Mouse (Mus musculus): Measurements from ENCODE around the gene Fam170b. TPM values are rescaled to one million over a fixed set of nuclear protein-coding genes. Genes with fewer than 3 reads are reported as not detected.
A peak's percentile ranks its signal among the peaks of the same experiment; 100 is the strongest.

Fam170b gene
- polyA plus RNA-seq, 1 experiment from 2014 or later: not detected

- ATAC-seq (ENCODE audit: low FRiP score) (no peak), DNase-seq (ENCODE audit: low spot score) (no peak)
- H3K9ac ChIP-seq (ENCODE audit: low read depth, low read length): no peak overlapping the region
- H3K36me3 ChIP-seq (ENCODE audit: control insufficient read depth, insufficient read depth, low read length): no peaks in the 10 kb centered on the region
- no peaks in the 10 kb centered on the region for H3K9me3 ChIP-seq (ENCODE audit: control insufficient read depth, low read length)
- H3K27ac ChIP-seq (ENCODE audit: low read depth, low read length): no peak overlapping the region
- WGBS: 85% methylated on average over 3 of the region's 3 CpGs
- no peaks in the 10 kb centered on the region for H3K4me1 ChIP-seq (replicated peaks; ENCODE audit: control insufficient read depth, insufficient read depth, low read length)
- no peak overlapping the region for H3K4me2 ChIP-seq (replicated peaks; ENCODE audit: low read depth, low read length)
- H3K27me3 ChIP-seq (ENCODE audit: control insufficient read depth, insufficient read depth, low read length): no peaks in the 10 kb centered on the region
- H3K4me3 ChIP-seq (ENCODE audit: low read depth, low read length): no peak overlapping the region
Measured at GRCm38 (mm10) chr14:32823861-32824260, 9.9 kb upstream of the Fam170b start.

- H3K27me3 ChIP-seq (ENCODE audit: control insufficient read depth, insufficient read depth, low read length): no peaks in the 10 kb centered on the region
- no peak overlapping the region for H3K4me2 ChIP-seq (replicated peaks; ENCODE audit: low read depth, low read length)
- DNase-seq (ENCODE audit: low spot score) (no peak), ATAC-seq (ENCODE audit: low FRiP score) (no peak)
- H3K9ac ChIP-seq (ENCODE audit: low read depth, low read length): no peak overlapping the region
- no peak overlapping the region for H3K27ac ChIP-seq (ENCODE audit: low read depth, low read length)
- H3K4me1 ChIP-seq (replicated peaks; ENCODE audit: control insufficient read depth, insufficient read depth, low read length): no peaks in the 10 kb centered on the region
- H3K4me3 ChIP-seq (ENCODE audit: low read depth, low read length): no peak overlapping the region
- no peaks in the 10 kb centered on the region for H3K9me3 ChIP-seq (ENCODE audit: control insufficient read depth, low read length)
- 57% methylated on average over 14 of the region's 14 CpGs for WGBS
- no peaks in the 10 kb centered on the region for H3K36me3 ChIP-seq (ENCODE audit: control insufficient read depth, insufficient read depth, low read length)
Measured at GRCm38 (mm10) chr14:32824267-32825150, 9.3 kb upstream of the Fam170b start.

- H3K27ac ChIP-seq (ENCODE audit: low read depth, low read length): no peak overlapping the region
- no peaks in the 10 kb centered on the region for H3K27me3 ChIP-seq (ENCODE audit: control insufficient read depth, insufficient read depth, low read length)
- no peaks in the 10 kb centered on the region for H3K4me1 ChIP-seq (replicated peaks; ENCODE audit: control insufficient read depth, insufficient read depth, low read length)
- peak; percentile 80 for DNase-seq (ENCODE audit: low spot score)
- H3K36me3 ChIP-seq (ENCODE audit: control insufficient read depth, insufficient read depth, low read length): no peaks in the 10 kb centered on the region
- no peak overlapping the region for H3K4me3 ChIP-seq (ENCODE audit: low read depth, low read length)
- peak; percentile 61 for ATAC-seq (ENCODE audit: low FRiP score)
- WGBS: 9% methylated on average over 11 of the region's 11 CpGs
- no peaks in the 10 kb centered on the region for H3K9me3 ChIP-seq (ENCODE audit: control insufficient read depth, low read length)
- 0 out of 2 replicates have a peak overlapping the region, but pooled peaks have one; percentile 8 for H3K4me2 ChIP-seq (replicated peaks; ENCODE audit: low read depth, low read length)
- no peak overlapping the region for H3K9ac ChIP-seq (ENCODE audit: low read depth, low read length)
Measured at GRCm38 (mm10) chr14:32825426-32826032, 8.2 kb upstream of the Fam170b start.

GRCm38 (mm10) chr14:32827165-32827564 lies 6.6 kb upstream of the Fam170b start:
- Histone ChIP-seq H3K27ac (ENCODE audit: low read depth, low read length) (no peak overlapping the region), H3K9ac (ENCODE audit: low read depth, low read length) (no peak overlapping the region)
- 71% methylated on average over 4 of the region's 4 CpGs for WGBS

GRCm38 (mm10) chr14:32827994-32828650 lies 5.6 kb upstream of the Fam170b start:
- DNase-seq (ENCODE audit: low spot score) (no peak), ATAC-seq (ENCODE audit: low FRiP score) (no peak)
- no peaks in the 10 kb centered on the region for H3K4me1 ChIP-seq (replicated peaks; ENCODE audit: control insufficient read depth, insufficient read depth, low read length)
- no peak overlapping the region for H3K4me2 ChIP-seq (replicated peaks; ENCODE audit: low read depth, low read length)
- H3K36me3 ChIP-seq (ENCODE audit: control insufficient read depth, insufficient read depth, low read length): no peaks in the 10 kb centered on the region
- 57% methylated on average over 6 of the region's 6 CpGs for WGBS
- H3K9me3 ChIP-seq (ENCODE audit: control insufficient read depth, low read length): no peaks in the 10 kb centered on the region
- no peak overlapping the region for H3K9ac ChIP-seq (ENCODE audit: low read depth, low read length)
- H3K4me3 ChIP-seq (ENCODE audit: low read depth, low read length): no peak overlapping the region
- no peaks in the 10 kb centered on the region for H3K27me3 ChIP-seq (ENCODE audit: control insufficient read depth, insufficient read depth, low read length)
- H3K27ac ChIP-seq (ENCODE audit: low read depth, low read length): no peak overlapping the region

More at GRCm38 (mm10) chr14:32827165-32827564, 6.6 kb upstream of the Fam170b start:
- no peaks in the 10 kb centered on the region for H3K4me1 ChIP-seq (replicated peaks; ENCODE audit: control insufficient read depth, insufficient read depth, low read length)
- no peak for ATAC-seq (ENCODE audit: low FRiP score)
- H3K36me3 ChIP-seq (ENCODE audit: control insufficient read depth, insufficient read depth, low read length): no peaks in the 10 kb centered on the region
- no peaks in the 10 kb centered on the region for H3K27me3 ChIP-seq (ENCODE audit: control insufficient read depth, insufficient read depth, low read length)
- no peak overlapping the region for H3K4me2 ChIP-seq (replicated peaks; ENCODE audit: low read depth, low read length)
- no peak for DNase-seq (ENCODE audit: low spot score)
- no peak overlapping the region for H3K4me3 ChIP-seq (ENCODE audit: low read depth, low read length)
- H3K9me3 ChIP-seq (ENCODE audit: control insufficient read depth, low read length): no peaks in the 10 kb centered on the region

GRCm38 (mm10) chr14:32835181-32835580 lies 1.4 kb downstream of the Fam170b start:
- DNase-seq (ENCODE audit: low spot score): no peak
- Histone ChIP-seq H3K9ac (ENCODE audit: low read depth, low read length) (no peak overlapping the region), H3K4me3 (ENCODE audit: low read depth, low read length) (no peak overlapping the region), H3K36me3 (ENCODE audit: control insufficient read depth, insufficient read depth, low read length) (no peaks in the 10 kb centered on the region), H3K4me2 (replicated peaks; ENCODE audit: low read depth, low read length) (no peak overlapping the region), H3K9me3 (ENCODE audit: control insufficient read depth, low read length) (no peaks in the 10 kb centered on the region), H3K27me3 (ENCODE audit: control insufficient read depth, insufficient read depth, low read length) (no peaks in the 10 kb centered on the region), H3K27ac (ENCODE audit: low read depth, low read length) (no peak overlapping the region), H3K4me1 (replicated peaks; ENCODE audit: control insufficient read depth, insufficient read depth, low read length) (no peaks in the 10 kb centered on the region)
- WGBS: 92% methylated on average over 14 of the region's 14 CpGs
- ATAC-seq (ENCODE audit: low FRiP score): no peak

- DNase-seq (ENCODE audit: low spot score) (no peak), ATAC-seq (ENCODE audit: low FRiP score) (no peak)
- Histone ChIP-seq H3K36me3 (ENCODE audit: control insufficient read depth, insufficient read depth, low read length) (no peaks in the 10 kb centered on the region), H3K27me3 (ENCODE audit: control insufficient read depth, insufficient read depth, low read length) (no peaks in the 10 kb centered on the region), H3K4me3 (ENCODE audit: low read depth, low read length) (no peak overlapping the region), H3K9me3 (ENCODE audit: control insufficient read depth, low read length) (no peaks in the 10 kb centered on the region), H3K9ac (ENCODE audit: low read depth, low read length) (no peak overlapping the region), H3K4me2 (replicated peaks; ENCODE audit: low read depth, low read length) (no peak overlapping the region), H3K27ac (ENCODE audit: low read depth, low read length) (no peak overlapping the region), H3K4me1 (replicated peaks; ENCODE audit: control insufficient read depth, insufficient read depth, low read length) (no peaks in the 10 kb centered on the region)
- 90% methylated on average over 14 of the region's 14 CpGs for WGBS
Measured at GRCm38 (mm10) chr14:32835596-32835995, 1.8 kb downstream of the Fam170b start.

GRCm38 (mm10) chr14:32836191-32836590 lies 2.4 kb downstream of the Fam170b start:
- no peak overlapping the region for H3K27ac ChIP-seq (ENCODE audit: low read depth, low read length)

More at GRCm38 (mm10) chr14:32836191-32836590, 2.4 kb downstream of the Fam170b start:
- no peak overlapping the region for H3K4me3 ChIP-seq (ENCODE audit: low read depth, low read length)
- H3K27me3 ChIP-seq (ENCODE audit: control insufficient read depth, insufficient read depth, low read length): no peaks in the 10 kb centered on the region
- no peak overlapping the region for H3K9ac ChIP-seq (ENCODE audit: low read depth, low read length)
- H3K36me3 ChIP-seq (ENCODE audit: control insufficient read depth, insufficient read depth, low read length): no peaks in the 10 kb centered on the region
- no peak for ATAC-seq (ENCODE audit: low FRiP score)
- no peak for DNase-seq (ENCODE audit: low spot score)
- 92% methylated on average over 11 of the region's 11 CpGs for WGBS
- H3K4me2 ChIP-seq (replicated peaks; ENCODE audit: low read depth, low read length): no peak overlapping the region
- no peaks in the 10 kb centered on the region for H3K4me1 ChIP-seq (replicated peaks; ENCODE audit: control insufficient read depth, insufficient read depth, low read length)
- H3K9me3 ChIP-seq (ENCODE audit: control insufficient read depth, low read length): no peaks in the 10 kb centered on the region

All from hindbrain, embryonic 11.5 days (tissue).